Mouse (Mus musculus): ENCODE data around the gene Cops9.

The Cops9 gene

GRCm38 (mm10) chr1:92641514-92642272, at the start of gene Cops9:
TSS of gene Cops9 (minus strand) at chr1:92641985.
- DNase-seq: peak; percentile 67 to 84

- DNase-seq: no peak
Measured at GRCm38 (mm10) chr1:92691166-92691844, 49.5 kb upstream of the Cops9 start.

- DNase-seq: no peak
Measured at GRCm38 (mm10) chr1:92686994-92687393, 45.2 kb upstream of the Cops9 start.

DNA sequence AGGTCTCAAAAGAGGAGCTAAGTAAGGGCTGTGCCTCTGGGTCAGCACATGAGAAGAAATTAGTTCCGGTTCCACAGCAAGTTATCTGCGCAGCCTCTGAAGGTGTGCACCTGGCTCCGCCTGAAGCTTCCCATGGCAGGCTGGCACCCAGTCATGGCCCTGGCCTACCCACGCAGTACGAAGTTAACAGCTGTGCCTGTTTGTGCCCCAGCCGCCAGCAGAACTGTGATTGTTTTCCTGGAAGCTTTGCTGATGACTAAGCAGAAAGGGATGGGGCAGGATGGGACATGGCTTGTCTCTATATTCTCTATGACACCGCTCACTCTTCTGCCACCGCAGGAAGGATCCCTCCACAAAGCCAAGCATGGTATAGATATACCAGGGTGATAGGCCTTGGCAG, 41.4 kb upstream of the Cops9 start:
- DNase-seq: no peak

- no peak for DNase-seq
Measured at GRCm38 (mm10) chr1:92680668-92681603, 39.2 kb upstream of the Cops9 start.

GRCm38 (mm10) chr1:92678757-92679156, 37.0 kb upstream of the Cops9 start:
- no peak for DNase-seq

DNA sequence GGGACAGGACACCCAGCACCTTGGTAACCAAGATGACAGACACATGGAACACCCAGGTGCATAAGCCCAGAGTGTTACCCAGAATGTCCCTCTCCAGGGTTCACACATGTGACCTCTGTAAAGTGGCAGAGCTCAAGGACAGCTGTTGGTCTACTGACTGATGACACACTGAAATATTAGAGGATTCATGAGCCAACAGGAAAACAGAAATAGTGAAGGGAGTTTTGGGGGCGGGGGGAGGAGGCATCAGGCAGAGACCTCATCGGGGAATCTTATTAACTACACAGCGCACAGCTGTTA, 34.8 kb upstream of the Cops9 start:
- DNase-seq: no peak

- no peak for DNase-seq
Measured at GRCm38 (mm10) chr1:92675932-92676675, 34.3 kb upstream of the Cops9 start.

DNA sequence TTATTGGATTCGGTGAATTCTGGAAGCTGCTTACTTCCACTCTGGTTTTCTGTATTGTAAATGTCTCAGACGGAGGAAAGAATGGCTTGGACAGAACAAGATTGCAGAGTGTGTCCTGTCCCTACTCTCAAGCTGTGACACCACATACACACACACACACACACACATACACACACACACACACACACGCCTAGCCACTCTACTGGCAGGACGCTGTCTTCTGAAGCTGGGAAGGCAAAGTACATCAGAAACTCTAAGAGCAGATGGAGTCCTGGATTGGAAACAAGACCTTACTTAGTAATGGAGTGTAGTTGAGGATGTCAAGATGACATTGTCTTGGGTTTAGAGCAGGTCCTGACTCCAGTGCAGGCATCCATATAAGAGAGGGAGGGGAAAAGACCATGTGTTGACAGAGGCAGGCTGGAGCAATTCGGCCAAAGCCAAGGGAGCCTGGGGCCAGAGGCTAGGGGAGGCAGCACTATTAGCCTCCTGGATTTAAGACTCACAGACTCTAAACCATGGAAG, 31.5 kb upstream of the Cops9 start:
- no peak for DNase-seq

DNA sequence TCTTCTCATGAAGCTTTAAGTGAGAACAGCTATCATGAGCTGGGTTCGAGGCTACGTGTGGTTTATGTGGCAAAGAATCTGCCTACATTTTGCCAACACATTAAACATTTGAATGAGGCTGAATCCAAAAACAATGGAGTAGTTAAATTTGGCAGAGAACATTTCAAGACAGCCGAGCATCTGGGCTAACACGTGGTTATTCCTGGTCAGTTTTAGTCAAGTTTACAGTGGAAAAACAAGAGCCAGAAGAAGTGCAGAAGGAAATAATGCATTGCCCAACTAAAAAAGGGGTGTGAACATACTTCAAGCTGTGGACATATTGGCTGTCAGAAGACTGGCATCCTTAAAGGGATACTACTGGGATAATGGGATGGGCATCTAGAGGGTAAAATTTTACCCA, 29.5 kb upstream of the Cops9 start:
- no peak for DNase-seq

- no peak for DNase-seq
Measured at GRCm38 (mm10) chr1:92669430-92669829, 27.6 kb upstream of the Cops9 start.

- no peak for DNase-seq
Measured at GRCm38 (mm10) chr1:92667106-92667505, 25.3 kb upstream of the Cops9 start.

GRCm38 (mm10) chr1:92659392-92659791, 17.6 kb upstream of the Cops9 start:
- DNase-seq: no peak

DNA sequence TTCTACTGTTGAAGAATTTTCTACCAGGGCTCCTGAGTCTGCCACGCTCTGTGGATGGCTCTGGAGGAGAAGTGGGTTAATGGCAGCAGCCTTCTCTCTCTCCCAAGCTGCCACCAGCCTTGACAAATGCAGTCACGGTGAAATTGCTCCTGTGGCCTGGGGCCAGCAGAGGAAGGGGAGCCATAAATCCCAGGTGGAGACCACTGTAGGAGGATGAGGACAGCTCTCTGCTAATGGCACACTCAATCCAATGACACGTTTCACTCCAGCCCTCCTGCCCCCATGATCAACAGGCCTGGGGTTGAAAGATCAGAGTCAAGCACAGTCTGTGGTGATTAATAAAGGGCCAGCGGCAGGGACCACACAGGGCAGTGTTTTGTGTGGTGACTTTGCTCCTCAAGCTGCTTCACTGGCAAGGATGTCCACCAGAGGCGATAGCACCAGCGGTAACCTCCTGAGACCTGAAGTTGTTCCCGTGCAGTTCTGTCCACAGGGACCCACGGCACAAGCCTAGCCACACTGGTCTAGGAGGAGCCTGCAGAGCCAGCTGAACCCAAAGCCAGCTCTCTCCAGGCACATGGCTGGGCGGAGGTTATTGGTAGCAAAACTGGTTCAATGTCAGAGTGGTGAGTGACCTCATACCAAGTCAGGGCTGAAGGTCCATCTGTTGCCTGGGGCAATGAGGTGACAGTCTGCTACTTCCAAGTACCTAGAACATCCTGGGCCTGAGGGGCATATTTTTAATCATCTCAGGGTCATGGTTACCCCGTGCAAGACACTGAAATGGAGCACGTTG, 15.4 kb upstream of the Cops9 start:
- DNase-seq: no peak

- no peak for DNase-seq
Measured at GRCm38 (mm10) chr1:92654676-92655075, 12.9 kb upstream of the Cops9 start.

DNA sequence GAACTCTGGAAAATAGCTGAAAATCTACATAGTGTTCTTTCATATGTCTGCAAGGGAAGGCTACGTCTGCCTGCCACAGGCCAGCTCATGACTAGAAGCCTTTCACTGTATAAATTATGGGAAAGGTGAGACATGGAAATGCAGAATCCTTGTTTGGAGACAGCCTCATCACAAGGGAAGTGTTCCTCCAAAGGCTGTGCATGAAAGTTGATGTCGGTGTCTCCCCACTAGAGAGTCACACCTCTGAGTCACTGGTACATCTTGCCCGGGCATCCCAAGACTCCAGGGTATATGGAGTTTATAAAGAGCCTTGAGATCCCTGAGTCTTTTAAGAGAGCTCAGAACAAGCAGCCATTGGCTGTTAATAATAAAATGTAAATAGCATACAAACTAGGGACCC, 11.4 kb upstream of the Cops9 start:
- DNase-seq: no peak

DNA sequence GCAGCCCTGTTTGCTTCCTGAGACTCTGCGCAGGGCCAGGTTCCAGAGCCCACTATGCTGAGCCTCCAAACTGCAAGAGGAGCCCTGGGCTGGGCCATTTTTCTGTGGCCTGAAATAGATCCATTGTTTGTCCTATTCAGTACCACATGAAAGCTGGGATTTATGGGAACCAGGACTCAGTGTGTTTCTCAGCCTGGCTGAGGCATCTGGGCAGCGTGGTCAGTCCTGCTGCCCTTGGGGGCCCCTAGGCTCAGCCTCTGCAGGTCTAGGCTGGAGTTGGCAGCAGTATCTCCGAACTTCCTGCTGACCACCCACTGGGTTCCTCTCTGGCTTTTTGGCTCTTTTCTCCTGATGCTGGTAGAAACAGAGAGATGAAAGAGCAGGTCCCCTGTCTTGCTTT, 9.7 kb upstream of the Cops9 start:
- DNase-seq: no peak

DNA sequence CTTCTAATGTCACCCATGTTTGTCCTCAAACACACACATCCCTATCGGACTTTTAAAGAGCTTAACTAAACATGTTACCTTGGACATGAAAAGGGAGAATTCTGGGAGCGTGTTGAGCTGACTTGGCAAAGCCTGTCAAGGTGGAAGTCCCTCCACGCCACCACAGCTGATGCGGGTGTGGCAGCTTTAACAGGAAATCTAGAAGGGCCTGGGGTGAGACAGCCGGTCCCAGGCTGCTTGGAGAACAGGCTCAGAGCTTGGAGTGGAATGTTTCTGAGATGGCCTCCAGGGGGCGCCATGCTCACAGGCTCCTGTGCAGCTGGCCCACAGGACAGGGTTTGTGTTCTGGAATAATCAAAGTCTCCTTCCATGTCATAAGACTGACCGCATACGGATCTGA, 6.9 kb upstream of the Cops9 start, which contains the start of gene Otos:
TSS of gene Otos (minus strand) at position 169 of the 400 bp plus-strand sequence.
- peak; percentile 20 to 60 for DNase-seq

- no peak for DNase-seq
Measured at GRCm38 (mm10) chr1:92648197-92648596, 6.4 kb upstream of the Cops9 start.

GRCm38 (mm10) chr1:92647752-92648151, 6.0 kb upstream of the Cops9 start:
- peak in 1 of 2 experiments; percentile 61 for DNase-seq

DNA sequence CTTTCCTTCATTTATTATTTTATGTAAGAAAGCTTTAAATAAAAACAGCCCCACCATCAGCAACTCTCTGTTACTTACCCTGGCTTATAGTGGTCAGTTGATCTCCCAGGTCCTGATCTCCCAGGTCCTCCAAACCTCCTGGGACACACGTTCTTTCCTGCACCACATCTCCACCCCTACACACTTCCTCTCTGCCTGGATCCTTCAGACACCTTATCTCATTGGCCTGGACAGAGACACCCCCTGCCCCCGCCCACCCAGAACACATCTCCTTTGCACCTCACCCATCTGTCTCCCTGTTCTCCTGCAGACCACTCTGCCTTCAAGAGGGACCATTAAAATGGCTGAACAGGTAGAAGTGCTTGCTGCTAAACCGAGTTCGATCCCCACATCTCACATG, 5.2 kb upstream of the Cops9 start:
- DNase-seq: no peak

DNA sequence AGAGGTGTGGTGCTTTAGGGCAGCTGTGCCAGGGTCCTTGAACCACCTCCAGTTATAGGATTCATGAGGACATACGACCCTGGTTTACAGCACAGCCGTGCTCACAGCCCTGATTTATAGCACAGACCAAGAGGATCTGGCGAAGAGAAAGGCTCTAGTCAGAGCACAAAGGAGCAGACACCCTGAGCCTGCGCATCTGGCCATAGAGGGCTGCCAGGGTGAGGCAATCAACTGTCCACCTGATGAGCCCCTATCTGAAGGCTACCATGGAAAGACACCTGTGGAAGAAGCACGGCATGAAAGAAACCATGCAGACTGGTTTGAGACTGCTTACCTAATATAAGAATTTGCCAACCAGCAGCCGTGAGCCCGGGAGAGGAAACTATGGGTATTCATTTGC, 4.8 kb upstream of the Cops9 start:
- DNase-seq: no peak
